Mouse (Mus musculus) left cerebral cortex, postnatal 25 days (tissue): ENCODE measurements around the gene Trpm3. TPM values are rescaled to one million over a fixed set of nuclear protein-coding genes. Genes with fewer than 3 reads are reported as not detected.

Source experiments
- DNase-seq, 2 experiments: peaks; one replicate each; pipeline ENCODE4 v3.0.0; 2022; ENCODE audit warnings: low spot score in 2 of 2, mixed read lengths in 1 of 2
- intact Hi-C: fragments of 180-260 bp; cut with DNase I; formaldehyde crosslinking; loops from one replicate; pipeline ENCODE4 v1.15.1; 2025
- total RNA-seq, 2 experiments: library from RNA; stranded (reverse); gene quantifications; 2 replicates each; pipeline ENCODE4 v1.2.3; 2021

The Trpm3 gene
- total RNA-seq, 2 experiments from 2014 or later = 34.1 to 40.1 TPM

GRCm38 (mm10) chr19:22607985-22608684, 469.3 kb downstream of the Trpm3 start:
- DNase-seq = no peak
- intact Hi-C loops = loop anchor here (10.0 kb wide), 1 partner anchor 907 kb away; no protein-coding TSS in a partner anchor

GRCm38 (mm10) chr19:22611621-22612020, 472.8 kb downstream of the Trpm3 start:
- intact Hi-C loops = no loop called here
- no peak for DNase-seq

- no peak for DNase-seq
- intact Hi-C loops = no loop called here
Measured at GRCm38 (mm10) chr19:22615367-22615766, 476.5 kb downstream of the Trpm3 start.

- intact Hi-C loops = no loop called here
- DNase-seq = peak in 1 of 2 experiments; percentile 23
Measured at GRCm38 (mm10) chr19:22624801-22625513, 486.1 kb downstream of the Trpm3 start.

- DNase-seq = no peak
- intact Hi-C loops = no loop called here
Measured at GRCm38 (mm10) chr19:22628878-22629277, 490.0 kb downstream of the Trpm3 start.

- intact Hi-C loops = loop anchor here (1.0 to 10.0 kb wide), 4 partner anchors 37 to 294 kb away; no protein-coding TSS in a partner anchor
- DNase-seq = peak; percentile 52 to 65
Measured at GRCm38 (mm10) chr19:22631316-22631715, 492.5 kb downstream of the Trpm3 start.

- intact Hi-C loops = loop anchor here (10.0 kb wide), 1 partner anchor 249 kb away; no protein-coding TSS in a partner anchor
- DNase-seq = no peak
Measured at GRCm38 (mm10) chr19:22635635-22636034, 496.8 kb downstream of the Trpm3 start.

GRCm38 (mm10) chr19:22637786-22638185, 498.9 kb downstream of the Trpm3 start:
- no peak for DNase-seq
- intact Hi-C loops = loop anchor here (10.0 kb wide), 1 partner anchor 247 kb away; no protein-coding TSS in a partner anchor

- DNase-seq = no peak
- intact Hi-C loops = loop anchor here (10.0 kb wide), 1 partner anchor 246 kb away; no protein-coding TSS in a partner anchor
Measured at GRCm38 (mm10) chr19:22638394-22638954, 499.6 kb downstream of the Trpm3 start.

- DNase-seq = no peak
- intact Hi-C loops = no loop called here
Measured at GRCm38 (mm10) chr19:22642124-22642523, 503.3 kb downstream of the Trpm3 start.

- peak; percentile 9 to 24 for DNase-seq
- intact Hi-C loops = no loop called here
Measured at GRCm38 (mm10) chr19:22656466-22657215, 517.8 kb downstream of the Trpm3 start.

- intact Hi-C loops = no loop called here
- DNase-seq = no peak
Measured at GRCm38 (mm10) chr19:22657251-22657650, 518.4 kb downstream of the Trpm3 start.

GRCm38 (mm10) chr19:22665401-22665800, 526.6 kb downstream of the Trpm3 start:
- intact Hi-C loops = no loop called here
- DNase-seq = no peak

GRCm38 (mm10) chr19:22670222-22670621, 531.4 kb downstream of the Trpm3 start:
- DNase-seq = no peak

GRCm38 (mm10) chr19:22672892-22673291, 534.0 kb downstream of the Trpm3 start:
- no peak for DNase-seq
- intact Hi-C loops = no loop called here

More at GRCm38 (mm10) chr19:22670222-22670621, 531.4 kb downstream of the Trpm3 start:
- intact Hi-C loops = no loop called here

- DNase-seq = no peak
- intact Hi-C loops = no loop called here
Measured at GRCm38 (mm10) chr19:22676206-22676605, 537.4 kb downstream of the Trpm3 start.

GRCm38 (mm10) chr19:22682238-22682637, 543.4 kb downstream of the Trpm3 start:
- intact Hi-C loops = no loop called here
- no peak for DNase-seq

- no peak for DNase-seq
- intact Hi-C loops = no loop called here
Measured at GRCm38 (mm10) chr19:22691995-22692394, 553.1 kb downstream of the Trpm3 start.

GRCm38 (mm10) chr19:22692553-22692952, 553.7 kb downstream of the Trpm3 start:
- DNase-seq = no peak
- intact Hi-C loops = no loop called here

GRCm38 (mm10) chr19:22692956-22693355, 554.1 kb downstream of the Trpm3 start:
- DNase-seq = no peak
- intact Hi-C loops = no loop called here
